Mouse (Mus musculus): ENCODE measurements around the gene Mtch2. TPM values are rescaled to one million over a fixed set of nuclear protein-coding genes. Genes with fewer than 3 reads are reported as not detected.

Gene Mtch2
- 10 to 100 TPM; 51.9 to 62.9 TPM for total RNA-seq (2023)

DNA sequence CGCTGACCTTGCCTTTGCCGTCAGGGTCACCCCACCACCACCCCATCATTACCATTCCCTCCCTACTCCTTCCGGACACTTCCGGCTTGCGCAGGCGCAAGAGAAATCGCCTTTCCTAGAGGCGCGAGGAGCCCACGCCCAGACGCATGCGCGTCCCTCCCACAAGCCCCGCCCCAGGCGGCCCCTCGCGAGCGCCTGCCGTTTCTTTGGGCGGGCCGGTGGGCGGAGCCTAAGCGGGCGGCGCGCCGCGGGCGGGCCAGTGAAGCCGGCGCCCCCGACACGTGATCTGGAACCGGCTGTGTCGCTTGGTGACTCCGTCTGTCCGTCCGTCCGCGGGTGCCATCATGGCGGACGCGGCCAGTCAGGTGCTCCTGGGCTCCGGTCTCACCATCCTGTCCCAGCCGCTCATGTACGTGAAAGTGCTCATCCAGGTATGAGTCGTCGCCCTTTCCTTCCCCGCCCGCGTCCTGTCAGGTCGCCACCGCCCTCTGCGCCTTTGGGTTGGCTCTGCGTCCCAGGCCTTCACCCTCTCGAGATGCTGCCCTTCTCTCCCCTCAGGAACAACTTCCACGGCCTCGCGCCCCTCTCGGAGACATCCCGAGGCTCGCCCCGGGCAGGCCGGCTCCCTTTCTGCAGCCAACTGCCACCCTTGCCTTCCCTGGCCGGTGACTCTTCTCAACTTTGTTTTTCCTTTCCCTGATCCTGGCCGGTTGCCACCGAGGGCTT is at the start of gene Mtch2:
Gene Mtch2 (plus strand): TSS at position 201 of the 726 bp plus-strand sequence.

GRCm38 (mm10) chr2:90885218-90886041 is 38.5 kb downstream of the Mtch2 start, which contains the start of gene C1qtnf4:
Gene C1qtnf4 (plus strand): TSS chr2:90885860.

DNA sequence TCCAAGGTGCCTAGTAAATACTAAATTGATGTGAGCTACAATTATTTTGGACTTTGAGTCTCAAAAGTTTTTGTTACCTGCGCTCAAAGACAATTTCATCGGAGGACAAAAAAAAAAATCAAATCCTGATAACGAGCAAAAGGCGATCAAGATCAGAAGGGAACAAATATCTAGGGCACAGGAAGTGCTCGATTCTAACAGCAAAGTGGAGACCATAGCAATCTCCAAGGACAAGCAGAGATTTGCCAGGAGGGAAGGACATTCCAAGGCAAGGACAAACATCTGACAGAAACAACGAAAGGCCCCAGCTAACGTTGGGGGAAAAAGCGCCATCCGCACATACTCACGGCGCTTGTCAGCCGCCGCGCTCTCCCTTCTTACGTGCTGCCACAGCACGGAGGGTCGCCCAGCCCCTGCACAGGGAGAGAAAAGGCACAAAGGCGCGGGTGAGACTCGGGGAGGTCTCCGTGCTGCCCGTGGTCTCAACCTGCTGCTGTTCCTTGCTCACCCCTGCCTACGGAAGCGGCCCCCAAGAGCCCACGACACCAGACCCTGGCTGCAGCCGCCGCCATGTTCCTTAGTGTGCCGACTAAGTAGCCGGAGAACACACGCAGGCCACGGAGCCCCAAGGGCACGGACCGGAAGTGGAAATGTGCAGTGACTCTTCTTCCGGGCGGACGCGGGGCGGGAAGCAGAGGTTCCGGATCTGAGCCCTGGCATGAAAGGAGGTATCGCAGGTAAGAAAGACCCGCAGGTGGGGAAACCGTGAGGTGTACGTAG is 57.3 kb downstream of the Mtch2 start, which contains the start of the genes Kbtbd4 and Ndufs3:
Gene Kbtbd4 (plus strand): TSS at position 665 of the 780 bp plus-strand sequence.
Gene Ndufs3 (minus strand): TSS at position 752 of the 780 bp plus-strand sequence.

Other genes with a start within 250 kb of the Mtch2 start
- gene Nup160, start 169.9 kb upstream of the Mtch2 start, total RNA-seq (2023): 10 to 100 TPM; 30.4 to 33.0 TPM
- 100 to 1,000 TPM; 130 to 131 TPM for gene Fnbp4, start 101.8 kb upstream of the Mtch2 start, total RNA-seq (2023)
- gene Agbl2, start 64.4 kb upstream of the Mtch2 start, total RNA-seq (2023): under 1 TPM; 0.20 to 0.22 TPM
- not detected for gene C1qtnf4, start 38.7 kb downstream of the Mtch2 start, total RNA-seq (2023)
- 10 to 100 TPM; 16.0 to 16.9 TPM for gene Kbtbd4, start 57.6 kb downstream of the Mtch2 start, total RNA-seq (2023)
- 10 to 100 TPM; 48.7 to 55.4 TPM for gene Ndufs3, start 57.7 kb downstream of the Mtch2 start, total RNA-seq (2023)
- gene Celf1, start 93.2 kb downstream of the Mtch2 start, total RNA-seq (2023): 10 to 100 TPM; 41.7 to 44.3 TPM
- under 1 TPM in 1 of 2 experiments, not detected in 1; 0.60 TPM for gene Rapsn, start 188.5 kb downstream of the Mtch2 start, total RNA-seq (2023)
- gene Psmc3, start 206.9 kb downstream of the Mtch2 start, total RNA-seq (2023): 100 to 1,000 TPM; 113 TPM
- 10 to 100 TPM; 14.1 to 14.2 TPM for gene Slc39a13, start 223.3 kb downstream of the Mtch2 start, total RNA-seq (2023)
- gene Spi1, start 235.2 kb downstream of the Mtch2 start, total RNA-seq (2023): 100 to 1,000 TPM; 498 to 504 TPM